Mouse (Mus musculus): Measurements from ENCODE around the gene Slc26a8.

Slc26a8 gene

DNA sequence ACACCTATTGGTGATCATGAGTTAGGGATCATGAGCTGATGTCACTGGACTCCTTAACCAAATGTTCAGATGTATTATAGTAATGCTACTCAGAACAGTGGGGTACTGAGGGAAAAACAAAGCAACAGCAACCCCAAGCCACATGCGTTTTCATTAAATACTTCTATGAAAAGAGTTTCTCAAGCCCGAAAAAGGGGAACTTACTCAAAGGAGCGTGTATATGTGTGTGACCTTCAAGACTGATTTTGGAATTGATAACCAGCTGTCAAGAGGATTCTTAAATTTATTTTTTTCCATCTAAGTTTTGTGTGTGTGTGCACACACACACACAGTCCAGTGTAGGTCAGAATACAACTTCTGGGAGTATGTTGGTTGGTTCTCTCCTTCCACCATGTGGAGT is 49.9 kb downstream of the Slc26a8 start:
- DNase-seq (ENCODE audit: low read depth, low spot score): no peak

DNA sequence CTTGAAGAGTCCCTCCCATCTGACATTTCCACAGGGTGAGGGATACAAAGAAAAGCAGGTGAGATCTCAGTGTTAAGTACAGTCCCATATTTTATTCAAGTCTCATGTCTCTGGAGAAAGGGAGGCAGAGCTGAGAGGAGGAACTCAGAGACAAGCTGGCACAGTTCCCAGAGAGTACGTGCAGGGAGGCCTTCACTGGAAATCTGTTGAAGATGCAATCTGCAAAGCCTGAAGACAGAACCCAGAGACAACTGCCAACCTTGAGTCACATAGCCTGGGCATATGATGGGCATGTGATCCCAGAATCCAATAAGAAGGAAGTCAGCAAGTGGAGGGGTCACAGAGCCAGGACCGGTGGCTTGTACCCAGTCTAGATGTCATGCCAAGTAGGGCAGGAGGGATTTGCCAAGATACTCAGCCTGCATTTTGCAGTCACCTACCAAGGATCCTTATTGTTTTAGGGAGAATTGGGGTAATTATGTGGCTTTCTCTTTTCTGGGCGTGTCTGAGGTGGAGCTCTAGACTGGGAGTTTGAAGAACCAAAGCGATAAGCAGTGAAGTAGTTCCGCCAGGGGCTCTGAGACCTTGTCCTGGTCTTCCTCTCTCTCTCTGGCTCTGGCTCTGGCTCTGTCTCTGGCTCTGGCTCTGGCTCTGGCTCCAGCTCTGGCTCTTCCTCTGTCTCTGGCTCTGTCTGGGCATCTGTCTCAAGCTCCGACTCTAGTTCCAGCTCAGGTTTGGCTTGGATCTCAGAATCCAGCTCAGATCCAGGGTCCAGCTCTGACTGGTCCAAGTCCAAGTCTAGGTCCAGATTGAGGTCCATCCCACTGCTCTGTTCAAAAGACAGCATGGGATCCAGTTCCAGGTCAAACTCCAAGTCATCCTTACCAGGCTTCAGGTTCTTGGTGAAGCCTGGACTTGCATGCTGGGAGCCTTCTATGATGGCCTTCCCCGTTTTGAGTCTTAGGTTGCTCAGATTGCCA is 52.0 kb downstream of the Slc26a8 start:
- DNase-seq (ENCODE audit: low read depth, low spot score): no peak

DNA sequence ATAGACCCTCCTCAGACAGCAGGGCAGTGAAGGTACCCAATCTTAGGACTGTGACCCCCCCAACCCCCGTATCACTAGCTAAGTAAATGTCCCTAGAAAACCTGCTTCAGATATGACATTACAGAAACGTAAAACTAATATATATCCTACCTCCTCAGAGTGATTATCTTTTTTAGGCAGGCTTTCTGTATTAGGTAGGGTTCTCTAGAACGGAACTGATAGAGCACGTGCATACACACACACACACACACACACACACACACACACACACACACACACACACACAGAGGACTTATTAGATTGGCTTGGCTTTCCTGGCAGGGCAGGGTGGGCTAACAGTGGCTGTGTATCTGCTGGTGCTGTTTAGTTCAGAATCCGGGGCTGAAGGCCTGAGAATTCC is 54.2 kb downstream of the Slc26a8 start:
- DNase-seq (ENCODE audit: low read depth, low spot score): no peak

DNA sequence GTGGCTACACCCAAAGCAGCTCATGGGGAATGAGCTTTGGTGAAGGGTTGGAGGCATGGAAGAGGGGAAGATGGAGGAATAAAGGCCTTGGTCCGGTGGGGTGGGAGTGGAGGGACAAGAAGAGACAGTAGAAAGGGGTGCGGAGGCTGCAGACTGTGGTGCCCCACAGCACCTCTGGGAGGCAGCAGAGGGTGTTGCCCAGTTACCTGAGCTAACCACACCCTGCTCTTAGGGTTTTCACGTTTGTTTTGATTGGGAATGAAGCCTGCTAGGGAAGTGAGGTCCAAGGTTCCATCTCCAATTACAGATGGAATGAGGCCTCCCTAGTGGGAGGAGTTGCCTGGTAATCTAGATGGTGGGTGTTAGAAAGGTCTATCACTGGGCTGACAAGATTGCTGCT is 60.9 kb downstream of the Slc26a8 start:
- DNase-seq (ENCODE audit: low read depth, low spot score): no peak

DNA sequence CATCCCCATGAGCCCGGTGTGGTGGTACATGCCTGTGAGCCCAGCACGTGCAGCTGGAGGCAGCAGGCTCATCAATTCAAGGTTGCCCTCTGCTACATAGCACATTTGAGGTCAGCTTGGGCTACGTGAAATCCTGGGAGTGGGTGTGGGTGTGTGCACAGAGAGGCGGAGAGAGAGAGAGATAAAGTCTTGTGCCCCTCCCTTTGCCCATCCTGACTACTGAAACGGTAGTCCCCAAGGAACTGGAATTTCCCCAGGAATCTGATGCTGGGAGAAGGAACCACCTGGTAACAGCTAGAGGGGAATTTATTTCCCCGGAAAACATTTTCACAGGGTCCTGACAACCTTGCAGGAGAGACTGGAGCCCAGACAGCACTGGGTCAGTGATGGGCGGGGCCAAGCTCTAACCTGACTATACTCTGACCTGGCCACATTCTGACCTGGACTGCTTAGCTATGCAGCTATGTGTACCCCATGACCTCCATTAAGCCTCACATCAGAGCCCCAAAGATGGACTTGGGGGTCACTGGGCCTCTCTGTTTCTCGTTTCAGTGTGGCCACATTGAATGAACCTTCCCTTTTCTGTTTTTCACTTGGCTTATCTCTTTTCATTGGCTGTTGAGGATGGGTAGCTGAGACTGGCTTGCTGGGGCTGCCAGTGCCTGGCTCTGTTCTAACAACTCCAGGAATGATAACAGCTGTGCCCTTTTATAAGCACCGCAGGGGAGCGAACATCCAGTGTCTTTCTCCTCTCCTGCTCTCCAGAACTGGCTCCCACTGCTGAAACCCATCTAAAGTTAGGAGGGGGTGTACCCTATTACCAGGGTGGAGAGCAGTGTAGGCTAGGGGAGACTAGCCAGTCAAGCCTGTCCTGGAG is 61.5 kb downstream of the Slc26a8 start:
- DNase-seq (ENCODE audit: low read depth, low spot score): no peak

DNA sequence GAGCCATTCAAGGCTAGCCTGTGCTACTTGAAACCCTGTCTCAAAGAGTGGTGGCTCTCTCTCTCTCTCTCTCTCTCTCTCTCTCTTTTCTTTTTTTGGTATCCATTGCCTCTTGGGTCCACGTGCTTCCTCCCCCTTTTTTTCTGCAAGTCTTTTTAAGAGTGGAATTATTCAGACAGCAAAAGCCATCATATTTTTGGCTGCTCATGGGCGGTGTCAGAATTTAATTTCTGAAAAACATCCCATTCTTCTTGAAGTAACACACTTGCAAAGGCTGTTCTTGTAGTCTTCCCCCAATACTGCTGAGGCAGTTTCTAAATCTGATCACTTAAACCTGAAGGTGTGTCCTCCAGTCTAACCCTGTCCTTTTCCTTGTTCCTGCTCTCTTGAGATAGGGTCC is 63.1 kb downstream of the Slc26a8 start:
- no peak for DNase-seq (ENCODE audit: low read depth, low spot score)

DNA sequence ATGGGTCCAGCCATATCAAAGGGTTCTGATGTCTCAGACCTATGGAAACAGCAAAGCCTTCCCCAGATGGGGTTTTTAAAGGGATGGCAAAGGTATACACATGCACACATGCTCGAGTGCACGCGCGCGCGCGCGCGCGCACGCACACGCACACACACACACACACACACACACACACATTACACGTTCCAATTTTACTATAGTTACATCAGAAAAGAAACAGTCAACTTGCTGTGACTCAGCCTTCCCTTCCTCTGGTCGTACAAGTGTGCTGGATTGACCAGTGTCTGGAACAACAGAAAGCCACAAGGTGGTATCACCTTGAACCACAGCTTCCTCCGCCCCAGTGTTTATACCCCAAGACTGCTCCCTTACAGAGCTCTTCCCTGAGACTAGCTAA is 64.7 kb downstream of the Slc26a8 start:
- DNase-seq (ENCODE audit: low read depth, low spot score): no peak

DNA sequence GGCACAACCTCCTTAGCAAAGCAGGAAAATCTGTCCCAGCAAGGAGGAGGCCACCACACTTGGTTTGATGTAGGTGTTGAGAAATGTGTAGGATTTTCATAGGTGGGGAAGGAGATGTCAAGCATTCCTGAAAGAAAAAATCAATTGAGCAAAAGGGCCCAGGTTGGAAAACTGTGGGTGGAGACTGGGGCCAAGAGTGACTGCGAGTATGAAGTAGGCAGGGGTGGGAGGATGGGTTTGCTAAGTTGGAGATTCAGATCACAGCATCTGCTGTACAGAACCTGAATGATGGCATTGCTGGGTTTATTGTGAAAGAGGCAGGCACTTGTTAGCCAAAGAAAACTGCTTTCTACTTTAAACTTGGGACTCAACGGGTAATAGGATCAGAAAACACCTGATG is 65.2 kb downstream of the Slc26a8 start:
- no peak for DNase-seq (ENCODE audit: low read depth, low spot score)

DNA sequence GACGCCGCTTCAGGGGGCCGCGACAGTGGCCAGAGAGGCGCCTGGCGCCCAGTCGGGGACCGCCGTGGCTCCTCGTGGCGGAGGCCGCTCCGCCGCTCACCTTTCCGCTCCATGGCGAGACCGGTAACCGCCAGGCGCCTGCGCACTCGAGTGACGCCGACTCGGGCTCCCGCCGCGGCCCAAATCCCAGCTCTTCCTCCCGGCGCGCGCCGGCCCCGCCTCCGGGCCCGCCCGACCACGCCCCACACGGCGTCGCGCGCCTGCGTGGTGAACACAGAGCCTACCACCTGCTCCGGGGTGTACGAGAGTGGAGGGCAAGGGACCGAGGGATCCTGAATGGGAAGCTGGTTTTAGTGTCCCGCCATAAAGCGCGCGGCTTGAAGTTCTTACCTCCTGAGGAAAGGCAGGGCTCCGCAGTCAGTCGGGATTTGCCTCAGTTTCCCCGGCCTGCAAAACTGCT is 67.7 kb downstream of the Slc26a8 start, which contains the start of gene Srpk1:
TSS of gene Srpk1 (minus strand) at position 410 of the 460 bp plus-strand sequence.
- peak; percentile 77 for DNase-seq (ENCODE audit: low read depth, low spot score)

DNA sequence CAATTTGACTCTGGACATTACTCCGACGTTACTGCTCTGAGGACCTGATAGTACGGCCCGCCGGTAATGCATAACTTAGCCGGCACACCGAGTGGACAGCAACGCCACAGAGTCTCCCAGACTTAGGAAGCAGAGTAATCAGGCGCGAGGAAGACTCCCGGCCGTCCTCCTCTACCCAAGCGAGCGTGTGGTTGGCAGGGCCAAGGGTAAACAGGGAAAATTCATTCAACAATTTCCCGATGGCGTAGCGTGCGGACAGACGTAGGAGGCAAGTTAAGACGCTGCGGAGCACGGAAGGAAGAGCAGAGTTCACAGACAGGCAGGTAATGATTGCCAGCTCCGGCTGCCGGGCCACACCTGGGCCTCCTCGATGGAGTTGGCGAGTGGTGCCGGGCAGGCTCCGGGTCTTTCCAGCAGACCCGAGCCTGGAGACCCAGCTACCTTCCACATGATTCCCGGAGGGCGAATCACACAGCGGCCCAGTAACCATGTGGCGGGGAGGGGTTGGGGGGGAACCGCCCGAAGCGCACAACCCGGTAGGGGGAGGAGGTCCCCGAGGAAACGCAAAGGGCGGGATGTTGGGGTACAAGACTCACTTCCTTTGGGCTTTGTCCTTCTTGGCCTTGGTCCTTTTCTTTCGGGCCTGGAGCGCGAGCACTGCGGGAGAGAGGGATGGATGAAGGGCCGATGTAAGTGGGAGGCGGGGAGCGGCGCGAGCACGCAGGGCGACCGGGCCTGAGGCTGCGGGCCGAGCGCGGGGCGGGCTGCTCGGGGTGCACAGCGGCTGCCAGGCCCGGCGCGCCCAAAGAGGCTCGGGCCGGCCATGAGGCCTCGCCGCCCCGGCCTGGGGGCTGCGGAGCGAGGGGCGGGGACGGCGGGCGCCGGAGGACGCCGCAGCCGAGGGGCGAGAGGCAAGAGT is 68.4 kb downstream of the Slc26a8 start:
- peak; percentile 28 for DNase-seq (ENCODE audit: low read depth, low spot score)

DNA sequence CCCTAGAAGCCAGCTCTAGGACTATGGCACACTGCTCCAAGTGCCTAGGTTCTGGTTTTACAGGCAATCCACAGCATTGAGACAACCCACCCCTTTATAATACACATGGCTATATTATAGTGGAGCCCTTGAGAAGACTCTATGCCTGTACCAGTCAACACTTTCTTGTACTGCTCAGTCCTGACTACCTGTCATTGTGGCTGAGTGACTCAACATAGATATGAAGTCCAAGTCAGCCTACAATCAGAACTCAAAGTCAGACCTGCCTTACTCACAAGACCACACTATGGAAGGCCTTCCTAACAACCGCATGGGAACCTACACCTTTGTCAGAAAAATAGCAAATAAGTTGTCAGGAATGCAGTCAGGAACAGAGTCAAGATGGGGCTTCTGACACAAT is 71.3 kb downstream of the Slc26a8 start:
- DNase-seq (ENCODE audit: low read depth, low spot score): no peak

DNA sequence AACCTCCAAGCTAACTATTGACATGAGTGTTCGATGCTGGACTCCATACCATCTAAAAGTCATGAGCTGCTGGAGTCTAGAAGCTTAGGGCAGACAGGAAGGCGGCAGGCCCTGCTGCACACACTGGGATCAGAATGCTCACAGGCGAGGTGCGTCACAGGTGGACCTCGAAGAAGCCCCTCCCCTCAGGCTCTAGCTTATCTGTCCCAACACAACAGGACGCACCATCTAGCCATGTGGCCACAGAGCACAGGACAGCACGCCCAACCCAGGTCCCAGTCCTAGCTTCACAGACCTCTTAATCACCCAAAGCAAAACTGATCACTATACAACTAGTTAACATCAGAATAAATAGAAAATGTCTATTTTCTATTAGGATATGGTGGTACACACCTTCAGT is 71.9 kb downstream of the Slc26a8 start:
- DNase-seq (ENCODE audit: low read depth, low spot score): no peak

DNA sequence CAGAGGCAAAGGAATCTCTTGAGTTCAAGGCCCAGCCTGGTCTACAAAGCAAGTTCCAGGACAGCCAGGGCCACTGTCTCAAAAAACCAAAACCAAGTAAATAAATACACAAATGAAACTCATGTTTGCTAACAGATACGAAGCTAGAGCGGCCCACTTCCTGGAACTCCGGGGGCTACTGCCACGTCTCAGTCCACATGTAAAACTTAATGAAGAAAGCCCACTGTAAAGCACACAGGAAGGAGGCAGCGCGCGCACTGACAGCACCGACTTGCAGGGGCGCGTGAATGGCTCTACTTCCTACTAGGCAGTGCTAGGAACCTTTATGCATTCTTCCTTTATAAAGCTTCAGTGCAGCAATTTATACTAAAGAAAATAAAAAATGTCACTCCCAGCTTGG is 72.4 kb downstream of the Slc26a8 start:
- DNase-seq (ENCODE audit: low read depth, low spot score): no peak

DNA sequence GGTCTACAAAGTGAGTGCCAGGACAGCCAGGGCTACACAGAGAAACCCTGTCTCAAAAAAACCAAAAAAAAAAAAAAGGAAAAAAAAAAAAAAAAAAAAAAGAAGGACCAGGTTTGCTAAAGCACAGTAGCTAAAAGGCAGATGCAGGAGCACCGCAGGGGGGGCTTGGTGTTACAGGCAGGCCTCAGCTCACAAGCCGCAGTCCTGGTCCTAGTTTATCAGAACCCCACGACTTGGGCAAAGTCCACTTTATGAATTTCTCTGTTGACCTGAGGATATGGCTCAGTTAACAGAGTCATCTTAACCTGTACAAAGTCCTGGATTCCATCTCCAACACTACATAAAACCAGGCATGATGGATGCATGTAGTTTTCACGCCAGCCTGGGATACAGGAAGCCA is 74.7 kb downstream of the Slc26a8 start:
- DNase-seq (ENCODE audit: low read depth, low spot score): no peak

DNA sequence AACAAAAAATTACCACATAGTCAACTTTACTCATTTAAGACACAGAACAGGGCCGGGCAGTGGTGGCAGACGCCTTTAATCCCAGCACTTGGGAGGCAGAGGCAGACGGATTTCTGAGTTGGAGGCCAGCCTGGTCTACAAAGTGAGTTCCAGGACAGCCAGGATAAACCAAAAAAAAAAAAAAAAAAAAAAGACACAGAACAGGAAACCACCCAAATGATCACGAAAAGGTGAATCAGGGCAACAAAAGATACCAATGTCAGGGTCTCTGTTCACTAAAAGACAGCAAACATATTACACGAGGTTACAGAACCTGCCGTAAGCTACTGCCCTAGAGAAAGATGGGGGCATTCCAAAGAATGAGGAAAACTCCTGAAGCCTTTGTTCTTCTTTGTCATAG is 76.9 kb downstream of the Slc26a8 start:
- no peak for DNase-seq (ENCODE audit: low read depth, low spot score)

DNA sequence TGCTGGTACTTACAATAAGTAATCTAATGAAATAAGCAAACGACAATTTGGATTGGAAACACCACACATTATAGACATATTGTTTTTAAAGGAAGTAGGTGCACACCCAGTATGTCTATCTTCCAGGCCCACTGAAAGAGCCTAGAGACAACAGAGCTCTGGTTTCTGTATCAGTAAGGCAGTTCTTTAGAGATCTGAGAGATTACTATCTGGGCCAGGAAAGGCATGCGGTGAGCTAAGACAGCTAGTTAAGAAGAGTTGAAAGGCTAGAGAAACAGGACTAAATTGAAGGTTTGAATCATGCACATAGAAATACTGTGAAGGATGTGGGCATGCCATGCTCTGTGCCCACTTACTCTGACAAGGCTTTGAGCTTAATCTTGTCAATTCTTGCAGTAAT is 77.4 kb downstream of the Slc26a8 start:
- DNase-seq (ENCODE audit: low read depth, low spot score): no peak

DNA sequence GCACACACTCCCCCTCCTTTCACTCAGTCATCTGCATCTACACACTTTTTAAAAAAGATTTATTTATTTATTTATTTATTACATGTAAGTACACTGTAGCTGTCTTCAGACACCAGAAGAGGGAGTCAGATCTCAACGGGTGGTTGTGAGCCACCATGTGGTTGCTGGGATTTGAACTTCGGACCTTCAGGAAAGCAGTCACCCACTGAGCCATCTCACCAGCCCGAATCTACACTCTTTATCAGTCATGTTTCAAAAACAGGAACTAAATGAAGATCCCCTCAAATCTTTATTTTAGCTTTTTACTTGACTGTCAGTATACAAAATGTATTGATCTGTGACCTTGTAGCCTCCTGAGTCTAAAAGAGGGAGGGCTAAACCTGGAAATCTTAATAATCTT is 80.5 kb downstream of the Slc26a8 start:
- no peak for DNase-seq (ENCODE audit: low read depth, low spot score)

DNA sequence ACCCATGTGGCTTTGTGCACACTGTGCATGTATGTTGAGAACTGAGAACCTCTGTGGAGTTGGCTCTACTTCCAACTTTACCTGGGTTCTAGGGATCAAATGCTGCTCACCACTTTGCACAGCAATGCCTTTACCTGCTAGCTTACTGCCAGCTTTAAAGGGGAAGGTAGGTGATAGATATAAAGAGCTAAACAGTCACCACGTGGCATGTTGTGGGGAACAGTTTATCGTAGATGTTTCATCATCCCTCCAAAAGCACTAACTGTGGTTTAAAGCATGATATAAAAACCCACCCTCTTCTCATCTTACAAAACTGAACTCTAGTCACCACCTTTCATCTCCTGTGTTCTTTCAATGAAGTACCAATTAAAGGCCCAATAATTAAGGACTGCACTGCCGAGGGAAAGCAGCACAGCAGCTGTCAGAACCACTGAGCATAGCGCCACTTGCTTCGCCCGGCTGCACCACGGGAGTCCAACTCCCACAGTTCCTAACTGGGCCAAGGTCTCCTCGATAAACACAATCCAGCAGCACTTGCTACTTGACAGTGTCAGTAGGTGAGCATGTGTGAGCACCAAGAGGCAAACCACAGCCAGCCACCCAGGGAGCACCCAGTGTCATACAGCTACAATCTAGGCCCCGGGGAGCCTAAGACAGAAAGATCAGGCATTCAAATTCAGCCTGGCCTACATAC is 88.3 kb downstream of the Slc26a8 start:
- no peak for DNase-seq (ENCODE audit: low read depth, low spot score)

DNA sequence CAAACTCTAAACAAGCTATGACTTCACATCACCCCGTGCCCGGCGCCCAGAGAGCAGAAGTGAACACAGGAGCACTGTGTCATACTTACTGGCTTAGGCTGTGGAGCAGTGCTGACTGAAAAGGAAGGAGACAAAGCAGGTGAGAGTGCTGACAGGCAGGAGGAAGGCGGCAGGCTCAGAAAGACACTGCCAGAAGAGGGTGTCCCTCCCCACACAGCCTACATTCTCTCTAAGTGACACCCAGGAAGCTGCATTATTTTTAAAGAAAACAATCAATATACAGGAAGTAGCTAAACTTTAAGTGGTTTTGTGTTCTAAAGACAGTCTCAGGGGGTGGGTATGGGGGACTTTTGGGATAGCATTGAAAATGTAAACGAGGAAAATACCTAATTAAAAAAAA is 89.3 kb downstream of the Slc26a8 start:
- no peak for DNase-seq (ENCODE audit: low read depth, low spot score)

DNA sequence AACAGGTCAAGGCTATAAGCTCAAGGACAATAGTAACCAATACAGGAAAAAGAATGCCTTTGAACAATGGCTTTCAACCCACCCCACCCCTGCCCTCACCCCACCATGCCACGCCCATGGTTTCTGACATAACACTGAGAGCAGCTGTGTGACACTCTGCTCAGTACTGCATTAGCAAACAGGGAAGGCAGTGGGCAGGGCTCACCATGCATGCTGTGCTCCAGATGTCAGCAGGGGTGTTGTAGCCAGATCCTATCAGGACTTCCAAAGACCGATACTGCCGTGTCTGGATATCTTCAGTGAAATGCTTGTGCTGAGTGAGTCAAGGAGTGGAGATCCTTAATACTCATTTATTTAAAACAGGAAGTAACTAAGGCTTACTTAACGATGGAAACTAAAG is 96.1 kb downstream of the Slc26a8 start:
- DNase-seq (ENCODE audit: low read depth, low spot score): no peak

DNA sequence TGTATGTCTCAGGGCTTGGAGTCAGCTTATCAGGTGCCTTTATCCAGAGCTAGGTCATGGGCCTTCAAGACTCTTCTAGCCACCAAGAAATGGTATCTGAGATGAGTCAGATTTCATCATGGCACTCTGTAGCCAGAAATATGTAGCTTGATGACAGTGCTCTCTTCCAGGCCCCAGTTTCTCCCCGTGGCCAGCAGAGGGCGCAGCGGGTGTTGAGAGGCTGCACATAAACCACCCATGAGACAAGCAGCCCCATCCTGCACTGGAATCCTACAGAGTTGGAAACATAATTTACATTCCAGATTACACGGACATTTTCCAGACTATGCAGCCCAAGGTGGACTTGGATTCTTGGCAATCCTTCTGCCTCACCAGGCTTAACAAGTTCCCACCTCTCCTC is 97.0 kb downstream of the Slc26a8 start:
- peak; percentile 50 for DNase-seq (ENCODE audit: low read depth, low spot score)
